Mouse (Mus musculus): Measurements from ENCODE around the gene Aip.

GRCm38 (mm10) chr19:4155223-4156072 is 29.8 kb upstream of the Aip start:
- TF ChIP-seq CTCF (IDR thresholded peaks at IDR 0.05; ENCODE audit: low read depth, low read length) (no peak), TAL1 (conservative IDR thresholded peaks at IDR 0.05; ENCODE audit: low read depth, low read length) (no peak), GATA2 (IDR thresholded peaks at IDR 0.05; ENCODE audit: borderline replicate concordance, low read depth, low read length) (no peak), POLR2AphosphoS5 (IDR thresholded peaks at IDR 0.05; ENCODE audit: insufficient replicate concordance, low read depth, low read length) (no peak; the same call in 1 of the 2 replicates)
